Mouse (Mus musculus) ES-E14 (cell line): ENCODE results near the gene Ephb1. TPM values are rescaled to one million over a fixed set of nuclear protein-coding genes. Genes with fewer than 3 reads are reported as not detected.

Experiments used
- DNase-seq: peaks from one replicate; pipeline ENCODE4 v3.0.0-alpha.2; 2013; ENCODE audit warnings: low read depth, low spot score
- H3K27ac ChIP-seq: 2 replicates; pipeline ENCODE4 v1.5.1; 2012; ENCODE audit warnings: low read depth, mild to moderate bottlenecking, low read length, moderate library complexity, mixed read lengths; ENCODE audit not compliant: poor library complexity, insufficient read depth, severe bottlenecking
- H3K36me3 ChIP-seq: 2 replicates; pipeline ENCODE4 v1.6.1; 2012; ENCODE audit warnings: mild to moderate bottlenecking, low read length, moderate library complexity, mixed read lengths; ENCODE audit not compliant: control insufficient read depth, poor library complexity, insufficient read depth, severe bottlenecking
- H3K4me1 ChIP-seq, 2 experiments: fragments of 150-350 bp in 1 of 2; sonication (generic) in 1 of 2; 2 replicates each; pipeline ENCODE4 v1.6.1; 2012; ENCODE audit warnings: low read length in 2 of 2, mild to moderate bottlenecking in 1 of 2, mixed read lengths in 1 of 2; ENCODE audit not compliant: control insufficient read depth in 2 of 2, insufficient read depth in 2 of 2, poor library complexity in 1 of 2
- H3K4me3 ChIP-seq, 2 experiments: fragments of 150-350 bp in 1 of 2; sonication (generic) in 1 of 2; 2 replicates each; pipeline ENCODE4 v1.5.1; 2012; ENCODE audit warnings: low read length in 2 of 2, low read depth in 1 of 2, mild to moderate bottlenecking in 1 of 2, mixed read lengths in 1 of 2; ENCODE audit not compliant: insufficient read depth in 1 of 2, poor library complexity in 1 of 2, severe bottlenecking in 1 of 2
- H3K9ac ChIP-seq: 2 replicates; pipeline ENCODE4 v1.6.1; 2012; ENCODE audit warnings: low read depth, mild to moderate bottlenecking, low read length, mixed read lengths; ENCODE audit not compliant: poor library complexity, insufficient read depth, severe bottlenecking
- H3K9me3 ChIP-seq: fragments of 150-350 bp; sonication (generic); 2 replicates; pipeline ENCODE4 v1.6.1; 2012; ENCODE audit warnings: low read depth, mild to moderate bottlenecking, low read length; ENCODE audit not compliant: control insufficient read depth, insufficient read depth
- CHD2 ChIP-seq: IDR thresholded peaks from 2 replicates; pipeline ENCODE4 v1.6.1; 2014; ENCODE audit warnings: mild to moderate bottlenecking, low read depth, low read length, inconsistent platforms
- HCFC1 ChIP-seq: IDR thresholded peaks from 2 replicates; pipeline ENCODE4 v1.6.1; 2012; ENCODE audit warnings: low read length, inconsistent platforms, borderline replicate concordance; ENCODE audit not compliant: insufficient read depth
- MAFK ChIP-seq: IDR thresholded peaks from 2 replicates; pipeline ENCODE4 v1.6.1; 2014; ENCODE audit warnings: mild to moderate bottlenecking, low read depth, low read length, inconsistent platforms; ENCODE audit not compliant: insufficient read depth
- ZC3H11A ChIP-seq: IDR thresholded peaks from 2 replicates; pipeline ENCODE4 v1.6.1; 2012; ENCODE audit warnings: low read depth, mild to moderate bottlenecking, inconsistent platforms, low read length, borderline replicate concordance
- ZNF384 ChIP-seq: IDR thresholded peaks from 2 replicates; pipeline ENCODE4 v1.6.1; 2012; ENCODE audit warnings: low read depth, low read length, inconsistent platforms
- in situ Hi-C, 2 experiments: fragments of 600-800 bp; cut with MboI; formaldehyde crosslinking; loops; one replicate each; pipeline ENCODE4 v1.15.1; 2025; ENCODE audit warnings: low sequenced_read_pairs in 2 of 2, inconsistent platforms in 1 of 2; ENCODE audit not compliant: unreplicated experiment in 2 of 2
- total RNA-seq: library from RNA; depleted of rRNA; stranded (reverse); fragments of 300-350 nt; gene quantifications from 2 replicates; pipeline ENCODE4 v1.2.3, GENCODE M21; 2012

Ephb1 gene
- total RNA-seq, 1 experiment = 0.27 TPM

GRCm38 (mm10) chr9:102075539-102075938 is 279.0 kb downstream of the Ephb1 start:
- Histone ChIP-seq H3K36me3 (no peaks in the 10 kb centered on the region), H3K4me3 (no peak overlapping the region), H3K4me1 (no peaks in the 10 kb centered on the region), H3K27ac (no peak overlapping the region), H3K9me3 (no peaks in the 10 kb centered on the region), H3K9ac (no peak overlapping the region)
- TF ChIP-seq ZC3H11A (no peak), CHD2 (no peak), ZNF384 (no peak), HCFC1 (no peak), MAFK (no peak)
- in situ Hi-C loops = no loop called here
- no peak for DNase-seq

- Histone ChIP-seq H3K4me1 (no peaks in the 10 kb centered on the region), H3K4me3 (no peak overlapping the region), H3K9ac (no peak overlapping the region), H3K9me3 (no peaks in the 10 kb centered on the region), H3K36me3 (no peaks in the 10 kb centered on the region), H3K27ac (no peak overlapping the region)
- no peak for DNase-seq
- in situ Hi-C loops = no loop called here
- no peak for TF ChIP-seq MAFK
- TF ChIP-seq CHD2 = no peak
- no peak for TF ChIP-seq ZNF384
- TF ChIP-seq HCFC1 = no peak
- no peak for TF ChIP-seq ZC3H11A
Measured at GRCm38 (mm10) chr9:102073404-102073803, 281.1 kb downstream of the Ephb1 start.

- Histone ChIP-seq H3K4me3 (no peak overlapping the region), H3K9ac (no peak overlapping the region), H3K4me1 (no peaks in the 10 kb centered on the region), H3K36me3 (no peaks in the 10 kb centered on the region), H3K9me3 (no peaks in the 10 kb centered on the region), H3K27ac (no peak overlapping the region)
- DNase-seq = no peak
- TF ChIP-seq ZC3H11A (no peak), MAFK (no peak), HCFC1 (no peak), ZNF384 (no peak), CHD2 (no peak)
- in situ Hi-C loops = no loop called here
Measured at GRCm38 (mm10) chr9:102069151-102069882, 285.2 kb downstream of the Ephb1 start.

GRCm38 (mm10) chr9:102066601-102067000 is 287.9 kb downstream of the Ephb1 start:
- peak; percentile 34 for DNase-seq
- Histone ChIP-seq H3K4me1 (no peaks in the 10 kb centered on the region), H3K27ac (no peak overlapping the region), H3K9ac (no peak overlapping the region), H3K4me3 (no peak overlapping the region), H3K36me3 (no peaks in the 10 kb centered on the region), H3K9me3 (no peaks in the 10 kb centered on the region)
- in situ Hi-C loops = no loop called here
- TF ChIP-seq HCFC1 = no peak
- no peak for TF ChIP-seq CHD2
- TF ChIP-seq ZNF384 = no peak
- no peak for TF ChIP-seq ZC3H11A
- no peak for TF ChIP-seq MAFK

GRCm38 (mm10) chr9:102045886-102046285 is 308.6 kb downstream of the Ephb1 start:
- TF ChIP-seq HCFC1 = no peak
- no peak for TF ChIP-seq CHD2
- no peak for TF ChIP-seq ZNF384
- no peak for TF ChIP-seq MAFK
- TF ChIP-seq ZC3H11A = no peak
- DNase-seq = no peak
- Histone ChIP-seq H3K4me1 (no peaks in the 10 kb centered on the region), H3K9me3 (no peaks in the 10 kb centered on the region), H3K36me3 (no peaks in the 10 kb centered on the region), H3K4me3 (no peak overlapping the region), H3K27ac (no peak overlapping the region), H3K9ac (no peak overlapping the region)
- in situ Hi-C loops = no loop called here
